Mouse (Mus musculus) testis, adult 10 weeks (tissue): ENCODE measurements around the gene Ppp1r15a. TPM values are rescaled to one million over a fixed set of nuclear protein-coding genes. Genes with fewer than 3 reads are reported as not detected.

Source experiments
- polyA plus RNA-seq: library from polyadenylated mRNA; stranded (reverse); fragments of 350-450 nt; fragmentation: Illumina TruSeq; extraction: RNeasy Lipid Tissue Mini Kit (QIAGEN cat#74804); gene quantifications from one replicate; pipeline ENCODE4 v1.2.3, GENCODE M21; 2014; ENCODE audit warnings: low read depth, low replicate concordance

Ppp1r15a gene
- 0.73 TPM for polyA plus RNA-seq

DNA sequence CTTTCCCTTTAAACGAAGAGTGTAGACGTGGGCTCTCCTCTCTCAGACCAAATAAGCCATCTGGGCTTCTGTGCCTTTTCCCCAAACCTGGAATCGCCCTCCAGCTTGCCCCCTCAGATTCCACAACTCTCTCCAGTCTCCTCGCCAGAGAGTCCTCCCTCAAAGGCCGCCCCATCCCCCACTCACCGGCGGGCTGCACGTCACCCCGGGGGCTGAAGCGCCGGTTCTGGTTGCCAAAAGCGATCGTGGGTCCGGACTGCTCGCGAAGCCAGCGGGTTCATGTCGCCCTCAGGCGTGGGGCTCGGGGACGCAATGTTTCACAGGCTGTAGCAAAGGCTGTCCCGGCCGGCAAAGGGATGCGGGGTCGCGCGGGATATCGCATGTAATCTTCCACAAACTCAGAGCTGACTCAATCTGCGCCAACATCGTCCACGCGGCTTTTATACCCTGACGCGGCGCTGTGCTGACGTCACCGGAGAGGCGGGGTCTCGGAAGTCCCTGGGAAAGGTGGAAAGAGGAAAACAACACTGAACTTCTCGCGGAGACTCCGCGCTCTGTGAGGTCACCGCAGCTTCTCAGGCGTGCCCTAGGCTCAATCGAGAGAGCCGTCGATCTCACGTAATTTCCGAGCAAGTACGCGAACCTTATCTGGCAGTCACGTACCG is at the start of gene Ppp1r15a, which contains the start of gene Plekha4:
Gene Ppp1r15a (minus strand): TSS at position 460 of the 665 bp plus-strand sequence.
Gene Plekha4 (plus strand): TSS at position 522 of the 665 bp plus-strand sequence.

DNA sequence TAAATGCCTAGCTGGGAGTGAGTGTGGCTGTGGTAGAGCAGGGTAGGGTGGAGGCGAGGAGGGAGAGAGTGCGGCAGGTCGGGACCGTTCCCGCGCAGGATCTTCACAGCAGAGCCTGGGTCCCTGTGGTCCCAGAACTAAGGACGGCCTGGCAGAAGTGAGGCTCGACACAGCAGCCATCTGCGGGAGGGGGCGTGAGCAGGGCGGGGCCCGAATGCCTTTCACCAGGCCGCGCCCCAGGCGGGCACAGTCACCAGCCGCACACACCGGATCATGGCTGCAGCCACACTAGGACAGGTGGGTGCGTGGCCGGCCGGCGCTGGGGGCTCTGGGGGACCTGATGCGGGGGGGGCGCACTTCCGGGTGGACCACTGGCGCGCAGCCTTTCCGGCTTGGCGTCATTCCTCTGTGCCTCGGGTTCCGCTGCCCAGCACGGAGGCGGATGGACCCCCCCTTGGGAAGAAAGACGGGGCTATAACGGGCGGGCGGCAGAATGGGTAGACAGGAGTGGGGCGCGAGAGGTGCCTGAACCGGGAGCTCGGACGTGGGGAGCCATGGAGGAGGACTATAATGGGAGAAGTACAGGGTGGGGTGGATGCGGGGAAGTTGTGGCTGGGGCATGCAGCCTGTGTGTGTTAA is 44.2 kb upstream of the Ppp1r15a start, which contains the start of gene Bcat2:
Gene Bcat2 (plus strand): TSS at position 51 of the 639 bp plus-strand sequence.

GRCm38 (mm10) chr7:45554744-45555143 is 28.7 kb upstream of the Ppp1r15a start, which contains the start of gene Hsd17b14:
TSS of gene Hsd17b14 (plus strand) at chr7:45554893.

DNA sequence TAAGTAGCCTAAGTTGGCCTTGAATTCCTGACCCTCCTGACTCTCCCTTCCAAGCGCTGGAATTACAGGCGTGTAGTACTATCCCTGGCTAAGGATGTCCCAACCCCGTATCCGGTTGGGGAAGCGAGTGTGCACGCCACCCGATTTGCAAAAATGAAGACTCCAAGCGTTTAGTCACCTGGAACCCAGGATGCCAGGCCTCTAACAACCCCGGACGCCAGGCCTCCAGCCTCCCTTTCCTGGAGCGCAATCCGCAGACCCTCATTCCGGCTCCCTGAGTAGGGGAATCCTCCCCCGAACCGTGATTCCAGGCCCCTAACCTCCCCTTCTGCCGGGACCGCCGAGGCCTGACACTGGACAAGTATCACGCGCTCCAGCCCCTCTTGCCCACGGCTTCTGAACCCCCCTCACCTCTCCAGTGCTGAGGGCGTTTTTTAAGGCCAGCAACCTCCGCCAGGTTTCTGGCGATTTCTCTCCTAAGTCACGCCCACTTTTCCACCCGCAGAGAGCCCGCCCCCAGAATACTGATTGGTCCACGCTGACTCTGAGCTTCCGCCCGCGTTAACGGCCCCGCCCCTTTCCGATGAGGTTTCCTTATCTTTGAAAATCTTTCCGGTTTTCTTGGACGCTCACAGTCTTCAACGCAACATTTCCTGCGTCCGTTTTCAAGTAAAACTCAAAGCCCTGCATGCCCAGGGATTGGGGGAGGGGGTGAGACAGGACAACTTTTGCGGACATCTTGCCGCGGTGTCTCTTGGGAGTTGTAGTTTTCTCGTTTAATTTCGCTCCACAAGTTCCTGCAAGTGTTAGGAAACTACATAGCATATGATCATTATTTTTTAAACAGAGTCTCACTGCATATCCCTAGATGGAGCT is 15.9 kb downstream of the Ppp1r15a start, which contains the start of gene Nucb1:
Gene Nucb1 (minus strand): TSS at position 495 of the 876 bp plus-strand sequence.

DNA sequence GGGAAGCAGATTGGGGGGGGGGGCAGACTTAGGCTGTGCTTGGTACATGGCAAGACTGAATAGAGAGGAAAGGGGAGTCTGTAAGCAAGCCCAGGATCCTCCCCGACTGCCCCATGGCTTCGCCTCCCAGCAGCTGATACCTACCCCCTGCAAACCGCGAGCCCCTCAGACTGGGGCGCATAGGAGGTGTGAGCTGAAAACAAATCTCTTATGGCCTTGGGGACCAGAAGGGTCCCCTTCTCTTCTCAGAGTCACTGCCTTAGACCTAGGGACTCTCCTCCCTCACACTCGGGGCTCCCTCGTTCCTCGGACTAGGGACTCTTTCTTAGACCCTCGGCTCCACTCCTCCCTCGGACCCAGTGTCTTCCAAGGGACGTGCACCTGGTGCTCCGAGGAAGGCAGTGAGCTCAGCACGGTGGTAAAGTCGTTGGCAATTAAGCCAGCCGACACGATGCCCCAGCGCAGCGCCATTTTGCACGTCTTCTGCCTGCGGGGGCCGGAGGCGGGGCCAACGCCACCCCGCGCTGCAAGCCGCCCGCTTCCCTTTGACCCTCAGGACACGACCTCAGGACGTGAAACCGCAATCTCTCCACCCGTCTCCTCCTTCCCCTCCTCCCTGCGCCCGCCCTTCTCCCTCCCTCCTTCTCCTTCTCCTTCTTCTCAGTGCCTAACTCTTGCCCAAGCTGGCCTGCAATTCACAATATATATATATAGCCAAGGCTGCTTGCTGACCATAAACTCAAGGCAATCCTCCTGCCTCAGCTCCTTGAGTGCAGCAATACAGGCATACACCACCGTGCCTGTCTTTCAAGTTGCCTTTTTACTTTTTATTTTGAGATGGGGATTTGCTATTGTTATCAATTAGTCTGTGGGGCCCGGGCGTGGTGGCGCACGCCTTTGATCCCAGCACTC is 37.5 kb downstream of the Ppp1r15a start, which contains the start of gene Dhdh:
Gene Dhdh (minus strand): TSS at position 513 of the 912 bp plus-strand sequence.

DNA sequence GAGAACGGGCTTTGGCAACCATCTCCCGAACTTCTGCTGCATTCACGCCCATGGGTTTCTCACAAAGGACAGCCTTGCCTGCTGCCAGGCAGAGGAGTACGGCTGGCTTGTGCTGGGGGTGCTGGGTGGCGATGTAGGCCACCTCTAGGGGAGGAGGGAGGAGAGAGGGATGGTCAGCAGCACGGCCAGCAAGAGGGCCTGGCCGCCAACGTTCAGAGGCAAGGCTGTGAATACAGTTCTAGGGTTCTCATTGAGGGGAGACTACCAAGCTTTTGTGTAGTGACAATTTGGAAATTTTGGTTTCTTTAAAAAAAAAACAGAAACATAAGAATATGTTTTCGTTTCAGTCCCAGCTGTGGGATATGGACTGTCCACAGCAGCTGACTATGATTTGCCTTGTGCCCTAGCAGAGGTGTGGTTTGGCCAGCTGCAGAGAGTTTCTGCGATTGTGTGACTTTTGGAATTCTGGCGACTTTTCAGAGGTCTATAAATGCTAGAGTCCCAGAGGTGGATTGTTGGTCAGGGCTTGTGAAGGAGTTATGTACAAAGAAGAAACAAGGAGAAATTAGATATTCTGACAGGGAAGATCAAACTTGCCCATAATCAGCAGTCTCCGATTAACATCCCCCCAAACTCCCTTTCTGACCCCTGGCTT is 39.2 kb downstream of the Ppp1r15a start, which contains the start of gene Gm45808:
Gene Gm45808 (minus strand): TSS at position 51 of the 655 bp plus-strand sequence.

DNA sequence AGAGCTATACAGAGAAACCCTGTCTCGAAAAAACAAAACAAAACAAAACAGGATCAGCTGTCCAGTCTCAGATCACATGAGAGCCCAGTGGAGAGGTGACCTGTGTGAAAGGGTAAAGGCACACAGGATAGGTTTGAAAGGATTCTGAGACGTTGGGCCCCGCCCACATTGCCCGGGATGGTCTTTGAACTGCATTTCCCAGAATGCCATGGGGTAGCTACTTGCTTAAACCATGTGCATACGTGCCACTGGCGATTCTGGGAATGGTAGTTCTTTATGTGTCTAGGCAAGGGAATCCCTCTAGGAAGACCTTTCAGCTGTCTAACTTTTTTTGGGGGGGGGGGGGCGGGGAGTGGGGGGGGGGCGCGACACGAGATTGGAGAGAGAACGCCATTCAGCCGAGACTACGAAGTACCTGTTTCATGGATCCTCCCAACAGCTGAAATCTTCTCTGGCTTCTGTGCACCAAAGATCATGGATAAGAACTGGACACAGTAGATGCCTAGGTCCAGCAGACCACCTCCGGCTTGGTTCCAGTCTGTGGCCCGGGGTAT is 44.6 kb downstream of the Ppp1r15a start, which contains the start of gene Tulp2:
Gene Tulp2 (plus strand): TSS at position 504 of the 554 bp plus-strand sequence.

Other genes starting within 250 kb of the Ppp1r15a start
- gene Slc6a21, start 248.8 kb downstream of the Ppp1r15a start, polyA plus RNA-seq, result 50.8 TPM
- 0.74 TPM for gene Trpm4, start 192.5 kb downstream of the Ppp1r15a start, polyA plus RNA-seq
- 0.08 TPM for gene Hrc, start 191.0 kb downstream of the Ppp1r15a start, polyA plus RNA-seq
- gene Ppfia3, start 159.2 kb downstream of the Ppp1r15a start, polyA plus RNA-seq, result not detected
- 0.39 TPM for gene Lin7b, start 155.7 kb downstream of the Ppp1r15a start, polyA plus RNA-seq
- gene Snrnp70, start 130.5 kb downstream of the Ppp1r15a start, polyA plus RNA-seq, result 109 TPM
- gene Kcna7, start 120.6 kb downstream of the Ppp1r15a start, polyA plus RNA-seq, result not detected
- gene Ntf5, start 112.6 kb downstream of the Ppp1r15a start, polyA plus RNA-seq, result 0.43 TPM
- gene Lhb, start 105.4 kb downstream of the Ppp1r15a start, polyA plus RNA-seq, result 0.36 TPM
- 0.24 TPM for gene Gys1, start 91.4 kb downstream of the Ppp1r15a start, polyA plus RNA-seq
- gene Ruvbl2, start 88.2 kb downstream of the Ppp1r15a start, polyA plus RNA-seq, result 7.8 TPM
- 0.38 TPM for gene Ftl1, start 66.4 kb downstream of the Ppp1r15a start, polyA plus RNA-seq
- 0.29 TPM for gene Bax, start 59.4 kb downstream of the Ppp1r15a start, polyA plus RNA-seq
- gene Tulp2, start 44.4 kb downstream of the Ppp1r15a start, polyA plus RNA-seq, result 121 TPM
- gene Gm45808, start 39.5 kb downstream of the Ppp1r15a start, polyA plus RNA-seq, result not detected
- gene Dhdh, start 37.5 kb downstream of the Ppp1r15a start, polyA plus RNA-seq, result 6.7 TPM
- gene Nucb1, start 15.9 kb downstream of the Ppp1r15a start, polyA plus RNA-seq, result 18.8 TPM
- 2.1 TPM for gene Plekha4, start 62 bp upstream of the Ppp1r15a start, polyA plus RNA-seq
- gene Hsd17b14, start 28.6 kb upstream of the Ppp1r15a start, polyA plus RNA-seq, result not detected
- 4.4 TPM for gene Bcat2, start 43.9 kb upstream of the Ppp1r15a start, polyA plus RNA-seq
- gene Fgf21, start 89.2 kb upstream of the Ppp1r15a start, polyA plus RNA-seq, result not detected
- gene Fut1, start 91.0 kb upstream of the Ppp1r15a start, polyA plus RNA-seq, result not detected
- gene Izumo1, start 95.5 kb upstream of the Ppp1r15a start, polyA plus RNA-seq, result 55.9 TPM
- not detected for gene Rasip1, start 101.2 kb upstream of the Ppp1r15a start, polyA plus RNA-seq
- 0.11 TPM for gene Mamstr, start 113.7 kb upstream of the Ppp1r15a start, polyA plus RNA-seq
- gene Fut2, start 140.1 kb upstream of the Ppp1r15a start, polyA plus RNA-seq, result 0.17 TPM
- gene Ntn5, start 157.8 kb upstream of the Ppp1r15a start, polyA plus RNA-seq, result not detected
- 1.2 TPM for gene Sec1, start 168.1 kb upstream of the Ppp1r15a start, polyA plus RNA-seq
- not detected for gene Car11, start 173.6 kb upstream of the Ppp1r15a start, polyA plus RNA-seq
- 2.3 TPM for gene Dbp, start 178.8 kb upstream of the Ppp1r15a start, polyA plus RNA-seq
- gene Rpl18, start 189.2 kb upstream of the Ppp1r15a start, polyA plus RNA-seq, result 0.69 TPM
- gene Sphk2, start 191.7 kb upstream of the Ppp1r15a start, polyA plus RNA-seq, result 0.57 TPM
- 23.8 TPM for gene Fam83e, start 194.9 kb upstream of the Ppp1r15a start, polyA plus RNA-seq
- 0.35 TPM for gene Spaca4, start 199.5 kb upstream of the Ppp1r15a start, polyA plus RNA-seq